Mouse (Mus musculus) MN1 (cell line): ENCODE measurements around the gene Gpsm1.
A peak's percentile ranks its signal among the peaks of the same experiment; 100 is the strongest.

Experiments used
- DNase-seq: peaks from one replicate; pipeline ENCODE4 v3.0.0-alpha.2; 2016; ENCODE audit warnings: low spot score

Gpsm1 gene

DNA sequence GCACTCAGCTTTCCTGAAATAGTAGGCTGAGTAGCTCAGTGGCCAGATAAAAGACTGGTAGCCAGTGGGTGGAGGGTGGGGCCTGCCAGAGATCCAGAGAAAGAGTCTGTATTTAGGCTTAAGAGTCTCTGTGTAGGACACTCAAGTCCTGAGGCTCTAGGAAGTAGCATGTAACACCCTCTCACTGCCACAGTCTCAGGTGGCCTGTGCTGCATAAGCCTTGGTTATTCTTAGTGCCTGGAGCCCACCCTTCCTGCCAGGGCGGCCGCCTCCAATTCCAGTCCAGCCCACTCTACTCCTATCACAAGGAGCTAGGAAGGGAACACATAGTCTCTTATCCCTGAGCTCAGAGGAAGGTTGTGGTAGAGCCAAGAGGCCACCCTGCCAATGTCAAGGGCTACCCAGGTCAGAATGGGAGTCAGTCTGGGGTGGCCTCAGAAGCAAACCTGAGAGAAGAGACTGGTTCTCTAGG lies 26.2 kb downstream of the Gpsm1 start:
- no peak for DNase-seq

- peak; percentile 55 for DNase-seq
These were observed 26.7 kb downstream of the Gpsm1 start for GRCm38 (mm10) chr2:26342044-26342443.

GRCm38 (mm10) chr2:26342609-26343490 lies 27.5 kb downstream of the Gpsm1 start:
- no peak for DNase-seq

GRCm38 (mm10) chr2:26348241-26348640 lies 32.9 kb downstream of the Gpsm1 start:
- peak; percentile 61 for DNase-seq

- DNase-seq, result peak; percentile 92
These were observed 36.3 kb downstream of the Gpsm1 start, which contains the start of gene Dnlz for GRCm38 (mm10) chr2:26351358-26352290. Gene Dnlz, minus strand, starts transcription at chr2:26352110.

DNA sequence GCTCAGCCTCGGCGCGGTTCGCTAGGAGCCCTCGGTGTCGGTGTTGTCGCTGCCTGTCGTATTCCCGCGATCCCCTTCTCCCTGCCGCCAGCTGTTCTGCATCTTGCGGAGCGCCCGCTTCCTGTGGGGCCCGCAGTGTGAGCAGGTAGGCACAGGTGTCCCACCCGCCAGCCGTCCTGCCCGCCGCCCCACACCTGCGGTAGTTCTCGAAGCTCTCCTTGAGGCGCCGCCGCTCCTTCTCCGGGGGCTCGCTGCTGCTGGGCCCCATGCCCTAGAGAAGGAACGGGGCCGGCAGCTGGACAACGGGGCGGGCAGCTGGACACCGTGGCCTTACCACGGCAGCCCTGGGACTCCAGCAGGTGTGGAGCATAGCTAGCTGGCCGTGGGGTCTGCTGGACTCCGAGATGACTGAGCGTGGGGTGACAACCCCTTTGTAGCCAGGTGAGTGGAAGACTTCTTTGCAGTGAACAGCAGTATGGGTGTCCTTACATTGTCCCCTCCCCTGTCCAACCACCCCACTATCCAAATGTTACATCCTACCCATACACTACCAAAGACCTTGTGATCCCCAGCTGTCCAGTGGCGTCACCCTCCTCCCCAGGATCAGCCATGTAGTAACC lies 37.1 kb downstream of the Gpsm1 start:
- DNase-seq, result no peak

GRCm38 (mm10) chr2:26353066-26353980 lies 38.0 kb downstream of the Gpsm1 start:
- DNase-seq, result no peak

DNA sequence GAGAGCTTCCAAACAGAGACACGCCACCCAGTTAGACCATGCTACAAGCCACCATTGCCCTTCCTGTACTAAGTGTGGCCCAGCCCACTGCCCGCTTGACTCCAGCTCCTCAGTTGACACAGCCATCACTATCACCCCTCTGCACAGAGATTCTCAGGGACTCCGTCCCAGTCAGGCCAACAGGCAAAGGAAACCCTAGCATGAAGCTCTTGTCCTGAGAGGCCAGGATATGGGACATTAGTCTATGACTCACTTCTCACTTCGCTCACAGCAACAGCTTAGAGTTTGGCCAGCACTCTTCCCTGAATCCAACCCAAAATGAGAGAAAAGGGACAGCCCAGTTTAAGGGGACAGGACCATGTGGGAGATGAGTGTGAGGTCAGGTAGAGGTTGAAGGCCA lies 39.1 kb downstream of the Gpsm1 start:
- no peak for DNase-seq

DNA sequence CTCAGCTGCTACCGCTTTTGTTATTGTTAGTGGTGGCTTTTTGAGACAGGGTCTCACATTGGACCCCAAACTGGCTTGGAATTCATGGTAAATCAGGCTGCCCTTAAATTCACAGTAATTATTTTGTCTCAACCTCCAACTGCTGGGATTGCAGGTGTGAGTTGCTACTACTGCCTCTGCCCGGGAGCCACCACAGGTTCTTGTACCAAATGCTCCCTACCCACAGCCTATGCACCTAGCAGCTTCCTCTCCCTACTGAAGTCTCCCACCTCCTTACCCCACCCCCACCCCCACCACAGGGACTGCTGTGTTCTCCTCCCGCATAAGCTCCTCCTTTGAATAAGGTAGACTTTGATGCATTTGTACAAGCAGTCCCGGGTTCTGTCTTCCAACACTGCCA lies 40.9 kb downstream of the Gpsm1 start:
- DNase-seq, result no peak

DNA sequence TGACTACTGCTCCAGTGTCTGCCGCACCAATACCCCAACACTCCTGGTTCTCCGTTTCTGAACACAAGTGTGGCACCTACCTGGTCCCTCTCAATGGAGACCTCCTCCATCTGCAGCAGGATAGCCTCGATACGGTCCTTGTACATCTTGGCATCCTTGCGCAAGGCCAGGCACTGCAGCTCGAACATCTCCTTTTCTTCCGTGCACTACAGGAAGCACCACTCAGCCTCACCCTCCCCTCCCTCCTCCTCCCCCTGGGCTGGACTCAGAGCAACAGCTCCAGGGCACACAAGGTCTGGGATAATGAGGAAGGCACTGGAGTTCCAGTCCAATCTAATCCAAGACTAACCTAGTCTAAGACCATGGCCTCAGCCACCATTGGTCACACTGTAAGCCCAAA lies 41.4 kb downstream of the Gpsm1 start:
- DNase-seq, result no peak

DNA sequence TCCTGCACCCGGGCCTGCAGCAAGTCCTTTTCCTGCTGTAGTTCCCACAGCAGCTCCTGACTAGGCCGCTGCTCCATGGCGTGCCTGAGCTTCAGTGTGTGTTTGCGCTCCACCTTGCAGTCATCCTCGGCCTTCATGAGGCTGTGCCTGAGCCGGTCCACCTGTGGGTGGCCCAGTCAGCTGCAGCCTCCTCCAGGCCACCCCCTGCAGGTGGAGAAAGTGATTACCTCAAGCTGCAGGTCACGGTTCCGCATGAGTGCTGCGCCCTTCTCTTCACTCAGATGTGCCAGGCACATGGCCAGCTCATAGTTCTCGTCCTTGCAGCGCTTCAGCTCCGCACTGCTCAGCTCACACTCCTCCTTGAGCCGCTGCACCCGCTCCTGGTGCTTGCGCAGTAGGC lies 42.2 kb downstream of the Gpsm1 start:
- DNase-seq, result no peak

DNA sequence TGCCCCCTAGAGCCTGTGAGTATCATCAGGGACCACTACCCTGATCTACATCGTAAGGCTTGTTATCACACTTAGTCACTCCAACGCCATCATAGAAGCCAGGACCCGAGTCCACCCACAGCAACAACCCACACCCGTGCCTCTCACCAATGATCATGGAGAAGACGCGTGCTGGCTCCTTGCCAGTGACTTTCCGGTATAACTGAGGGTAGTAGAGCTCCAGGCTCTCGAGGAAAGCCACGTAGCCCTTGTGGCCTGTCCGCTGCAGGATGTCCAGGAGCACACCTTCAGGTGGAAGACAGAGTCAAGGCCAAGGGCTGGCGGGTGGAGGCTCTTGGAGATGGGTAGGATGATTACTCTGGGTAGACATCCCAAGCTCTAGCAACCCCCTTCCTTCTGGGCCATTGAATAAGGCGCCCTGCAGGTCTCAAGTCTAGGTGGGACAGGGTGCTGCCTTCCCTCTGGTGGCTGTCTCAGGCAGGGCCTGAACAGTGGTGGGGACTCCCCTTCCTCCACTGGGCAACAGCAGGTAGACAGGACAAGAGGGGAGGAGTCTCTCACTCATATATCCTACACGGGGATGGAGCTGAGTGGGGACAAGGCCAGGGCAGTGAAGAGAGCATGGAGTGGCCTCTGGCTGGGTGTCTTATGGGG lies 43.5 kb downstream of the Gpsm1 start:
- no peak for DNase-seq

- no peak for DNase-seq
These were observed 44.7 kb downstream of the Gpsm1 start for GRCm38 (mm10) chr2:26359983-26360382.

- no peak for DNase-seq
These were observed 45.5 kb downstream of the Gpsm1 start, which contains the start of gene Card9 for GRCm38 (mm10) chr2:26360772-26361171. Gene Card9, minus strand, starts transcription at chr2:26360918.

DNA sequence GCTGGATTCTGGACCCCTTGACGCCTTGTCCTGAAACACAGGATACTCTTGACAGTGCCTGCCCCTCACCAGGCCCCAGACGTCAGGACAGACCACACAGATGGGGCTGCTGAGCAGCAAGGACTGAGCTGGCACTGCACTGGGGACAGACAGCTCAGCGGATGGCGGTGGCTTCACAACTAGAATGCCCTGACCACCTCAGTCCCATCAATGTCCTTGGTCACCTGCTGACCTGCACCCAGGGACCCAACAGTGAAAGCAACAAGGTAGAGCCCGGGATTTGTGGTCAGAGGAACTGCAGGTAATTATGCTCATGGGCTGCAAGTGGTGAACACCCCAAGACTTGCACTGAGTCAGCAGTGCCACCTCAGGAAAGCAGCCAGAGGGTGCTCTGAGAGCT lies 47.7 kb downstream of the Gpsm1 start:
- DNase-seq, result no peak

DNA sequence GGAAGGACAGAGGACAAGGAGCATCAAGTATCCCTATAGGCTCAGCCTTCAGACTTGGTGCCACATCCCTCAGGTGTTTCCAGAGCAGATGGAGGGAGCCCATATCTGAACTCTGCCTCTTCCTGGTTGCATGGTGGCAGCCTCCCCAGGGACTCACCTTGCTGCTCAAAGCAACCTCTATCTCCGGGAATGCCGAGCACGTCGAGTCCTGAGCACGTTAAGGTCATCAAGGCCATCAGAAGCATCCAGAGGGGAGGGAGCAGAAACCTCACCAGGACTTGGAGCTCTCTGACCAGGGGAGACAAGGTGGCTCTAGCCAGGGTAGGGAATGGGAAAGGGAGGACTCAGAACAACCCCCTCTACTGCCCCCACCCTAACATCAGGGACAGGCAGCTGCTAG lies 48.2 kb downstream of the Gpsm1 start:
- DNase-seq, result no peak

DNA sequence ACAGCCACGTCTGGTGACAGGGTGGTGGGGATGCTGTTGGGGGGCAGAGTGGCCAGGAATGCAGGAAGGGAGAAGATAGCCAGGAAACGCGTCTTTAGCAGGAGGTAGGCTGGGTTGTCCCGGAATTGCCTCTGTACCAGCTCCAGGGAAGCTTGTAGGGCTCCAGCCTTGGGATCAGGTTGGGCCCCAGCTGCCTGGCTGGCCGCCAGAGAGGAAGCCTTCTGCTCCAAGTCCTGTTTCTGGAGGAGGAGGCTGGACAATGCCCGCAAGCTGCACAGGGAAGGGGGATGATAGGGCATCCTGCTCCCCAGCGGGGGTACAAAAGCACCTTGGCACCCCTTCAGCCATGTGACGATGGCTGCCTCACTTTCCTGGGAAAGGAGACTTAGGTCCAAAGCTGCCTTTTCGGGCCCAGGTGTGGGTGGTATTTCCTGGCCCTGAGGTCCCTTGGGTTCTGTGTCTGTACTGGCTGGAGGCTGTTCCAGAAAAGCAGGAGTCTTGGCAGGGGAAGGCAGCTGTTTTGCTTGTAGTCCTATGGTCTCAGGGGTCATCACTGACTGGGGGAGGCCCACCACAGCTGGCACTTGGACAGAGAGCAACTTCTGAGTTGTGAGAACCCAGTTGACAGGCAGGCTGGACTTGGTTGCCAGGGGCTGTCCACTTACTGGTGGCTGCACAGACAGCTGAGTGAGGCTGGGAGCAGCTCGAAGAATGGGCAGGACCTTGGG lies 49.6 kb downstream of the Gpsm1 start:
- peak; percentile 77 for DNase-seq

GRCm38 (mm10) chr2:26367911-26368310 lies 52.6 kb downstream of the Gpsm1 start:
- DNase-seq, result no peak

DNA sequence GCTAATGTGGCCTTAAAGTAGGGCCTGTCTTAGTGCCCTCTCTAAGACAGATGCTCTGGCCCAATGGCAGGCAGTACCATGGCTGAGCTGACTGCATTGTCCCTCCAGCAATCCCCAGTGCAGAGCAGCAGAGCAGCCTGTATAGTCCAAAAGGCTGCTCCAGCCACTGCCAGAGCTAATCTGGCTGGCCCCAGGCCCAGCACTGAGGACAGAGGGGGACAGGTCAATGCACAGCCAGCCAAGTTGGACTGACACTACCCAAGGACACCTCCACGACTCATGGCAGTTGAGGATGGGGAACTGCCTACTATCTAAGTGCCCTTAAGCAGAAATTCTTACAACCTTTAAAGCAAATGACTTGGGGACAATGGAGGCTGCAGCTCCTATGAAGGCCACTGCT lies 53.3 kb downstream of the Gpsm1 start:
- no peak for DNase-seq

- DNase-seq, result no peak
These were observed 57.1 kb downstream of the Gpsm1 start for GRCm38 (mm10) chr2:26372396-26372795.
